Mouse (Mus musculus) granulocyte monocyte progenitor cell, adult 5-6 weeks (primary cell): ENCODE measurements around the gene Pip. TPM values are rescaled to one million over a fixed set of nuclear protein-coding genes. Genes with fewer than 3 reads are reported as not detected.

Experiments used
- ATAC-seq: replicated peaks from 2 replicates; pipeline ENCODE4 v1.8.0; 2016; ENCODE audit warnings: mild to moderate bottlenecking, moderate TSS enrichment, inconsistent platforms; ENCODE audit not compliant: poor library complexity, severe bottlenecking
- total RNA-seq, 2 experiments: library from RNA; stranded (forward) in 1 of 2; stranded (reverse) in 1 of 2; fragments of 200-712, 200-1000 nt in 1 of 2; fragments of >200 nt in 1 of 2; fragmentation: Nextera tagmentation in 1 of 2; gene quantifications; 2 replicates each; pipeline ENCODE4 v1.2.3; 2014 to 2017

Pip gene
- total RNA-seq (2014; fragmentation: Nextera tagmentation) (not detected in 2 replicates), total RNA-seq (2017) (not detected in 2 replicates)

- no peak for ATAC-seq
Observed at GRCm38 (mm10) chr6:41847235-41847634, at the start of gene Pip. Gene Pip, plus strand, starts transcription at chr6:41847535.

- ATAC-seq, result no peak
Observed at GRCm38 (mm10) chr6:41824086-41824485, 23.2 kb upstream of the Pip start.

- ATAC-seq, result no peak
Observed at GRCm38 (mm10) chr6:41829516-41829915, 17.8 kb upstream of the Pip start.

- no peak for ATAC-seq
Observed at GRCm38 (mm10) chr6:41852689-41853088, 5.4 kb downstream of the Pip start, which contains the start of gene Sval2. Gene Sval2, plus strand, starts transcription at chr6:41852989.

GRCm38 (mm10) chr6:41864038-41864437 is 16.7 kb downstream of the Pip start:
- ATAC-seq, result no peak

Other genes with a start within 250 kb of the Pip start
- 0.09 and 1.7 TPM in 2 replicates for gene Ephb6, start 242.1 kb upstream of the Pip start, total RNA-seq (2014; fragmentation: Nextera tagmentation)
- 1.2 and 5.4 TPM in 2 replicates for gene Ephb6, start 242.1 kb upstream of the Pip start, total RNA-seq (2017)
- gene Trpv6, start 211.1 kb upstream of the Pip start, total RNA-seq (2014; fragmentation: Nextera tagmentation), result not detected in 2 replicates
- gene Trpv6, start 211.1 kb upstream of the Pip start, total RNA-seq (2017), result not detected in 2 replicates
- gene Trpv5, start 166.8 kb upstream of the Pip start, total RNA-seq (2014; fragmentation: Nextera tagmentation), result not detected in 2 replicates
- gene Trpv5, start 166.8 kb upstream of the Pip start, total RNA-seq (2017), result not detected in 2 replicates
- gene Llcfc1, start 163.1 kb upstream of the Pip start, total RNA-seq (2014; fragmentation: Nextera tagmentation), result not detected in 2 replicates
- gene Llcfc1, start 163.1 kb upstream of the Pip start, total RNA-seq (2017), result not detected in 2 replicates
- gene Kel, start 143.2 kb upstream of the Pip start, total RNA-seq (2014; fragmentation: Nextera tagmentation), result 0.98 and 13.5 TPM in 2 replicates
- gene Kel, start 143.2 kb upstream of the Pip start, total RNA-seq (2017), result 0.13 and 1.7 TPM in 2 replicates
- gene Olfr459, start 72.4 kb upstream of the Pip start, total RNA-seq (2014; fragmentation: Nextera tagmentation), result not detected in 2 replicates
- not detected in 2 replicates for gene Olfr459, start 72.4 kb upstream of the Pip start, total RNA-seq (2017)
- gene Sval2, start 5.5 kb downstream of the Pip start, total RNA-seq (2014; fragmentation: Nextera tagmentation), result not detected in 2 replicates
- not detected in 2 replicates for gene Sval2, start 5.5 kb downstream of the Pip start, total RNA-seq (2017)
- not detected in 2 replicates for gene Sval1, start 104.1 kb downstream of the Pip start, total RNA-seq (2014; fragmentation: Nextera tagmentation)
- not detected in 2 replicates for gene Sval1, start 104.1 kb downstream of the Pip start, total RNA-seq (2017)
- gene Sval3, start 120.6 kb downstream of the Pip start, total RNA-seq (2014; fragmentation: Nextera tagmentation), result not detected in 2 replicates
- not detected in 2 replicates for gene Sval3, start 120.6 kb downstream of the Pip start, total RNA-seq (2017)
- gene Sva, start 190.9 kb downstream of the Pip start, total RNA-seq (2014; fragmentation: Nextera tagmentation), result not detected in 2 replicates
- not detected in 2 replicates for gene Sva, start 190.9 kb downstream of the Pip start, total RNA-seq (2017)